10 mouse cellular contexts compared by ENCODE assay signal in the genomic region with DNA sequence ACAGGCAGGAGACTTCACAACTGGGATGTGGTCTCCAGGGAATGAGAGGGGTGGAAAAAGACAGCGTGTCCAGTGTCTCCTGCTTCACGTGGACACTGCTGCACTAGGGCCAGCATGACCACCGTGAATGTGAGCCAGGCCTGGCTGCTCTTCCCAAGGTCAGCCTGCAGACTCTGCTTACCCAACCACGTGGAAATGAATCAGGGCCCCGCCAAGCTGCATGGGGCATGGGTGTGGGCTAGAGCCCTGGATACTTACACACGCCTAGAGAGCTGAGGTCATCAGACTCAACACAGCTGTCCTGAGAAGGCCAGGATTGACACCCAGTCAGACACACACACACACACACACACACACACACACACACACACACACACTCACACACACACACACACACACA.
DNase-seq lines count a peak whose midpoint lies in the region; ATAC-seq and TF ChIP-seq lines count a peak whose summit lies in the region.
"Had no signal": no experiment of that assay in that cellular context is flagged by ENCODE, and none has a peak within 500 bp of the region (broad histone marks: within the 10 kb centered on the region; RNA-seq: fewer than 3 reads in every experiment).

No protein-coding gene starts in this region.

- 26% methylated on average over 6 of the region's 6 CpGs for WGBS in intestine, postnatal 0 days
- 80% methylated on average over 6 of the region's 6 CpGs for WGBS in midbrain, embryonic 10.5 days

- no peak overlapping the region for H3K4me3 ChIP-seq in C2C12 (ENCODE audit: insufficient read depth, poor library complexity, severe bottlenecking)
- H3K4me3 ChIP-seq in intestine, postnatal 0 days (ENCODE audit: low read depth, low read length), result no peak overlapping the region
- H3K4me3 ChIP-seq in midbrain, embryonic 10.5 days, result no peak overlapping the region
- H3K4me3 ChIP-seq: limb, embryonic 15.5 days; neural tube, embryonic 12.5 days had no signal

- H3K9me3 ChIP-seq in intestine, postnatal 0 days (ENCODE audit: control insufficient read depth), result no peaks in the 10 kb centered on the region
- no peaks in the 10 kb centered on the region for H3K9me3 ChIP-seq in midbrain, embryonic 10.5 days (replicated peaks)
- H3K9me3 ChIP-seq: limb, embryonic 15.5 days; neural tube, embryonic 12.5 days had no signal

- H3K79me2 ChIP-seq in C2C12 (ENCODE audit: control insufficient read depth, insufficient read depth), result no peaks in the 10 kb centered on the region

- ATAC-seq in intestine, postnatal 0 days, result peak; percentile 54; the same call in 1 of the 2 replicates

- TF ChIP-seq CTCF in C2C12 (IDR thresholded peaks at IDR 0.05; ENCODE audit: control insufficient read depth, insufficient read depth, insufficient read length), result no peak
- no peak for TF ChIP-seq CTCF in intestine, postnatal 0 days (IDR thresholded peaks at IDR 0.05; ENCODE audit: low read depth)

- no peak overlapping the region for H3ac ChIP-seq in C2C12 (ENCODE audit: control insufficient read depth, insufficient read length, low read depth)

- no peaks in the 10 kb centered on the region for H3K4me1 ChIP-seq in intestine, postnatal 0 days (replicated peaks; ENCODE audit: control insufficient read depth, insufficient read depth, low read length)
- H3K4me1 ChIP-seq in midbrain, embryonic 10.5 days, result no peaks in the 10 kb centered on the region
- H3K4me1 ChIP-seq: limb, embryonic 15.5 days; neural tube, embryonic 12.5 days had no signal

- no peaks in the 10 kb centered on the region for H3K27me3 ChIP-seq in C2C12 (ENCODE audit: control insufficient read depth, insufficient read depth, insufficient read length)
- H3K27me3 ChIP-seq in intestine, postnatal 0 days (replicated peaks; ENCODE audit: control insufficient read depth, insufficient read depth, low read length), result no peaks in the 10 kb centered on the region
- H3K27me3 ChIP-seq in midbrain, embryonic 10.5 days (ENCODE audit: low read depth, poor library complexity, severe bottlenecking), result no peaks in the 10 kb centered on the region
- H3K27me3 ChIP-seq: limb, embryonic 15.5 days; neural tube, embryonic 12.5 days had no signal

- no peak overlapping the region for H3K27ac ChIP-seq in intestine, postnatal 0 days (ENCODE audit: low read depth, low read length)
- H3K27ac ChIP-seq in midbrain, embryonic 10.5 days (replicated peaks), result no peak overlapping the region
- H3K27ac ChIP-seq: kidney, postnatal 0 days; limb, embryonic 15.5 days; neural tube, embryonic 12.5 days had no signal

- H3K9ac ChIP-seq in intestine, postnatal 0 days (ENCODE audit: low read depth, low read length), result no peak overlapping the region
- H3K9ac ChIP-seq: limb, embryonic 15.5 days; neural tube, embryonic 12.5 days had no signal

- H3K79me3 ChIP-seq in C2C12 (ENCODE audit: low read depth), result no peaks in the 10 kb centered on the region

- H3K4me2 ChIP-seq in intestine, postnatal 0 days (replicated peaks; ENCODE audit: low read depth), result no peak overlapping the region
- H3K4me2 ChIP-seq: limb, embryonic 15.5 days; neural tube, embryonic 12.5 days had no signal

- H3K36me3 ChIP-seq in C2C12 (ENCODE audit: control insufficient read depth, insufficient read depth), result no peaks in the 10 kb centered on the region
- no peaks in the 10 kb centered on the region for H3K36me3 ChIP-seq in intestine, postnatal 0 days (ENCODE audit: control insufficient read depth, insufficient read depth)
- no peaks in the 10 kb centered on the region for H3K36me3 ChIP-seq in midbrain, embryonic 10.5 days
- H3K36me3 ChIP-seq: limb, embryonic 15.5 days; neural tube, embryonic 12.5 days had no signal

- DNase-seq in adipocyte (ENCODE audit: low spot score), result peak; percentile 37
- DNase-seq in gastrocnemius, postnatal 25 days, result peak; percentile 81
- no peak for DNase-seq in midbrain, embryonic 10.5 days (ENCODE audit: low spot score)
- DNase-seq in frontal cortex, postnatal 36 days (ENCODE audit: low spot score in 2 of 2), result no peak
- no peak for DNase-seq in thymus, adult 18-20 months

TF ChIP-seq in C2C12, 6 proteins besides CTCF, POLR2A, EP300 and RAD21:
- TF ChIP-seq CEBPB (IDR thresholded peaks at IDR 0.05; ENCODE audit: low read depth) (no peak), MAX (IDR thresholded peaks at IDR 0.05) (peak; percentile 97), FOSL1 (IDR thresholded peaks at IDR 0.05; ENCODE audit: insufficient read depth, low read length, poor library complexity, severe bottlenecking) (no peak), MYOD1 (IDR thresholded peaks at IDR 0.05; ENCODE audit: control insufficient read depth, insufficient read length, low read depth) (peak; percentile 44), MYOG (IDR thresholded peaks at IDR 0.05; ENCODE audit: control insufficient read depth, extremely low read depth, insufficient read length) (no peak), USF1 (IDR thresholded peaks at IDR 0.05; ENCODE audit: low read depth) (peak; percentile 42)

Comparison
In these comparisons a context has a peak if more than half of its experiments do, and no peak if none do; other contexts are left out.
1. DNase-seq: peak in adipocyte (single experiment) and gastrocnemius, postnatal 25 days (single experiment); none in midbrain, embryonic 10.5 days (single experiment), frontal cortex, postnatal 36 days (0 of 2) and thymus, adult 18-20 months (0 of 2).